Mouse (Mus musculus): Measurements from ENCODE around the gene Gimap3. TPM values are rescaled to one million over a fixed set of nuclear protein-coding genes. Genes with fewer than 3 reads are reported as not detected.

The Gimap3 gene
- polyA plus RNA-seq, 1 experiment from 2014 or later = not detected

- H3K9me3 ChIP-seq (ENCODE audit: control insufficient read depth, low read length) = no peaks in the 10 kb centered on the region
These were observed 23.3 kb downstream of the Gimap3 start for GRCm38 (mm10) chr6:48747091-48747966.

DNA sequence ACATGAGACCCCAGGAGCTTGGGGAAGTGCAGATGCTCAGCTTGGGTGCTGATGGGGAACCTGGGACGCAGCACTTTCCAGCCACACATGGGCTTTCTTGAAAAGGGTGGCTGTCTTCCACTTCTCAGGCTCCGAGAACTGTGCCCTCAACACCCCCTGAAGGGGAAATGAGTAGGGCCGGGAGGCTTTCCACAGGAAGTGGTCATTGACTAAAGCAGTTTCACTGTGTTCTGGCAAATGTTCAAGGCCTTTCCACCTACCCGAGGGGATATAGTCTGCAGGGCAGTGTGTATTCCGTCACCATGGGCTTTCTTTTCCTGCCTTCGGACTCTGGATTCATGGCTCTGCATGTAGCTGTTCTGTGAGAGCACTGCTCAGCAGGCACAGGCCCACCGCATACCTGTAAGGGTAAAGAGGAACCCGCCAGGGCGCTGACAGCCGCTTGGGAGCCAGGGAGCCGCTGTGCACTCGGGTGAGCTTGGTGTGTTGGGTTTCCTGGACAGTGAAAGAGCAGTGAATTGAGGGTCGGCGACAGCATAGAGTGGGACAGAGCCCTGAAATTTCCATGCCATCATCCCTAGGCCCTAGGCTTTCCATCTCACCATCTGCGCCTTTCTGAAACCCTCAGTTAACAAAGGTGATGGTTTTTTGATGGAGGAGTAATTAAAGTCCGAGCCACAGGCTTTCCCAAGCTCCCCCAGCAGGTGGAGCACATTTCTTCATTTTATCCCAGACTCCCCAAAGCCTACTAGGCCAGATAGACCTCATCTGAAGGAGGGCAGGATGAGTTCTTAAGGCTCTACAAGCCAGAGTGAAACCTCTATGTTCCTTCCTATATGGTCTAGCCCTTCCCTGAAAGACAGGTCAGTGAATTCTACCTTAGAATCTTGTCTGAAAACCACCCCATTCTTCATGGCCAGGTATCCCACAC lies 24.4 kb downstream of the Gimap3 start, which contains the start of gene Gimap5:
TSS of gene Gimap5 (plus strand) at position 239 of the 931 bp plus-strand sequence.
- Histone ChIP-seq H3K4me3 (ENCODE audit: low read length) (peak within 1 kb of the TSS; percentile 10; the same call in 1 of the 2 replicates), H3K9ac (ENCODE audit: low read depth, low read length) (no peak within 1 kb of the TSS; the same call in 1 of the 2 replicates), H3K4me1 (ENCODE audit: control insufficient read depth, insufficient read depth, low read length) (peaks cover 5% of the 10 kb centered on the region; the same call in 1 of the 2 replicates), H3K9me3 (ENCODE audit: control insufficient read depth, low read length) (no peaks in the 10 kb centered on the region), H3K27ac (ENCODE audit: low read depth, low read length) (peak within 1 kb of the TSS; percentile 70; the same call in 1 of the 2 replicates), H3K4me2 (replicated peaks; ENCODE audit: low read depth, low read length) (0 out of 2 replicates have a peak within 1 kb of the TSS, but pooled peaks have one; percentile 12), H3K27me3 (ENCODE audit: control insufficient read depth, insufficient read depth, low read length) (peaks cover 14% of the 10 kb centered on the region), H3K36me3 (ENCODE audit: control insufficient read depth, insufficient read depth, low read length) (no peaks in the 10 kb centered on the region)
- ATAC-seq (ENCODE audit: low FRiP score, low TSS enrichment) = no peak; the same call in 1 of the 2 replicates
- 48% methylated on average over 16 of the region's 16 CpGs for WGBS

More at GRCm38 (mm10) chr6:48747091-48747966, 23.3 kb downstream of the Gimap3 start:
- H3K27ac ChIP-seq (ENCODE audit: low read depth, low read length) = peak overlapping the region; percentile 42; the same call in 1 of the 2 replicates
- ATAC-seq (ENCODE audit: low FRiP score, low TSS enrichment) = no peak
- peaks cover 4% of the 10 kb centered on the region; the same call in 1 of the 2 replicates for H3K4me1 ChIP-seq (ENCODE audit: control insufficient read depth, insufficient read depth, low read length)
- peaks cover 10% of the 10 kb centered on the region for H3K27me3 ChIP-seq (ENCODE audit: control insufficient read depth, insufficient read depth, low read length)
- H3K4me3 ChIP-seq (ENCODE audit: low read length) = peak overlapping the region; percentile 10; the same call in 1 of the 2 replicates
- 43% methylated on average over 7 of the region's 7 CpGs for WGBS
- H3K36me3 ChIP-seq (ENCODE audit: control insufficient read depth, insufficient read depth, low read length) = no peaks in the 10 kb centered on the region
- no peak overlapping the region; the same call in 1 of the 2 replicates for H3K9ac ChIP-seq (ENCODE audit: low read depth, low read length)
- peak overlapping the region; percentile 12; the same call in 1 of the 2 replicates for H3K4me2 ChIP-seq (replicated peaks; ENCODE audit: low read depth, low read length)

- Histone ChIP-seq H3K4me1 (ENCODE audit: control insufficient read depth, insufficient read depth, low read length) (peaks cover 5% of the 10 kb centered on the region; the same call in 1 of the 2 replicates), H3K27ac (ENCODE audit: low read depth, low read length) (peak overlapping the region; percentile 38; the same call in 1 of the 2 replicates), H3K36me3 (ENCODE audit: control insufficient read depth, insufficient read depth, low read length) (no peaks in the 10 kb centered on the region), H3K4me2 (replicated peaks; ENCODE audit: low read depth, low read length) (no peak overlapping the region), H3K9ac (ENCODE audit: low read depth, low read length) (no peak overlapping the region), H3K9me3 (ENCODE audit: control insufficient read depth, low read length) (no peaks in the 10 kb centered on the region), H3K27me3 (ENCODE audit: control insufficient read depth, insufficient read depth, low read length) (peaks cover 14% of the 10 kb centered on the region), H3K4me3 (ENCODE audit: low read length) (no peak overlapping the region)
- WGBS = 70% methylated on average over 2 of the region's 2 CpGs
- no peak for ATAC-seq (ENCODE audit: low FRiP score, low TSS enrichment)
These were observed 25.2 kb downstream of the Gimap3 start for GRCm38 (mm10) chr6:48745490-48745889.

- no peaks in the 10 kb centered on the region for H3K36me3 ChIP-seq (ENCODE audit: control insufficient read depth, insufficient read depth, low read length)
- no peaks in the 10 kb centered on the region for H3K9me3 ChIP-seq (ENCODE audit: control insufficient read depth, low read length)
- peak; percentile 53 for ATAC-seq (ENCODE audit: low FRiP score, low TSS enrichment)
- H3K4me1 ChIP-seq (ENCODE audit: control insufficient read depth, insufficient read depth, low read length) = peaks cover 5% of the 10 kb centered on the region; the same call in 1 of the 2 replicates
- peaks cover 14% of the 10 kb centered on the region for H3K27me3 ChIP-seq (ENCODE audit: control insufficient read depth, insufficient read depth, low read length)
- peak overlapping the region; percentile 19; the same call in 1 of the 2 replicates for H3K27ac ChIP-seq (ENCODE audit: low read depth, low read length)
- WGBS = 3% methylated on average over 52 of the region's 52 CpGs
- H3K9ac ChIP-seq (ENCODE audit: low read depth, low read length) = peak overlapping the region; percentile 47
- peak overlapping the region; percentile 45 for H3K4me3 ChIP-seq (ENCODE audit: low read length)
- peak overlapping the region; percentile 75 for H3K4me2 ChIP-seq (replicated peaks; ENCODE audit: low read depth, low read length)
These were observed 28.0 kb downstream of the Gimap3 start for GRCm38 (mm10) chr6:48742422-48743351.

GRCm38 (mm10) chr6:48741711-48742206 lies 28.9 kb downstream of the Gimap3 start:
- H3K9ac ChIP-seq (ENCODE audit: low read depth, low read length) = no peak overlapping the region
- peak; percentile 53; the same call in 1 of the 2 replicates for ATAC-seq (ENCODE audit: low FRiP score, low TSS enrichment)
- no peak overlapping the region; the same call in 1 of the 2 replicates for H3K27ac ChIP-seq (ENCODE audit: low read depth, low read length)
- H3K4me3 ChIP-seq (ENCODE audit: low read length) = no peak overlapping the region
- H3K4me1 ChIP-seq (ENCODE audit: control insufficient read depth, insufficient read depth, low read length) = peaks cover 5% of the 10 kb centered on the region; the same call in 1 of the 2 replicates
- whole genome bisulfite sequencing = 14% methylated on average over 9 of the region's 9 CpGs
- H3K9me3 ChIP-seq (ENCODE audit: control insufficient read depth, low read length) = no peaks in the 10 kb centered on the region
- H3K36me3 ChIP-seq (ENCODE audit: control insufficient read depth, insufficient read depth, low read length) = no peaks in the 10 kb centered on the region
- peak overlapping the region; percentile 75; the same call in 1 of the 2 replicates for H3K4me2 ChIP-seq (replicated peaks; ENCODE audit: low read depth, low read length)
- peaks cover 14% of the 10 kb centered on the region for H3K27me3 ChIP-seq (ENCODE audit: control insufficient read depth, insufficient read depth, low read length)

DNA sequence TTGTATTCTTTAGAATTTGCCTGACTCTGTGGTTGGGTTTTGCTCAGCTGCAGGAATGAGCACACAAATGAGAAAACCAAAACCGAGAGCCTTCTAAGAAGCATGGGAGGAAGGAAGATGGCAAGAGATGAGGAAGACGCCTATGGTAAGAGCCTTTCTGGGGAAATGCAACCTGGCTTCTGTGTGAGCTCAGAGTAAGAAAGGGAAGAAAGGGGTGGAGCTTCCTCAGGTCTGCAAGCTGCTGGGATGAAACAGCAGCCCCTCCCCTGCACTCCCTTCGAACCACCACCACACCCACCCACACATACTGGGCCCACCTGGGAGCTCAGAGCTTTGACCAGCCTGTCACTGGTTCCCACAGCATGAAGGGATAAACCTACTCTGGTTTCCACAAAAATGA lies 29.4 kb downstream of the Gimap3 start:
- Histone ChIP-seq H3K4me3 (ENCODE audit: low read length) (no peak overlapping the region), H3K9ac (ENCODE audit: low read depth, low read length) (no peak overlapping the region), H3K27me3 (ENCODE audit: control insufficient read depth, insufficient read depth, low read length) (peaks cover 14% of the 10 kb centered on the region), H3K4me2 (replicated peaks; ENCODE audit: low read depth, low read length) (peak overlapping the region; percentile 3; the same call in 1 of the 2 replicates), H3K4me1 (ENCODE audit: control insufficient read depth, insufficient read depth, low read length) (peaks cover 5% of the 10 kb centered on the region; the same call in 1 of the 2 replicates), H3K36me3 (ENCODE audit: control insufficient read depth, insufficient read depth, low read length) (no peaks in the 10 kb centered on the region), H3K9me3 (ENCODE audit: control insufficient read depth, low read length) (no peaks in the 10 kb centered on the region), H3K27ac (ENCODE audit: low read depth, low read length) (no peak overlapping the region)
- ATAC-seq (ENCODE audit: low FRiP score, low TSS enrichment) = 0 out of 2 replicates have a peak, but pooled peaks have one; percentile 22
- 29% methylated on average over 3 of the region's 3 CpGs for WGBS

DNA sequence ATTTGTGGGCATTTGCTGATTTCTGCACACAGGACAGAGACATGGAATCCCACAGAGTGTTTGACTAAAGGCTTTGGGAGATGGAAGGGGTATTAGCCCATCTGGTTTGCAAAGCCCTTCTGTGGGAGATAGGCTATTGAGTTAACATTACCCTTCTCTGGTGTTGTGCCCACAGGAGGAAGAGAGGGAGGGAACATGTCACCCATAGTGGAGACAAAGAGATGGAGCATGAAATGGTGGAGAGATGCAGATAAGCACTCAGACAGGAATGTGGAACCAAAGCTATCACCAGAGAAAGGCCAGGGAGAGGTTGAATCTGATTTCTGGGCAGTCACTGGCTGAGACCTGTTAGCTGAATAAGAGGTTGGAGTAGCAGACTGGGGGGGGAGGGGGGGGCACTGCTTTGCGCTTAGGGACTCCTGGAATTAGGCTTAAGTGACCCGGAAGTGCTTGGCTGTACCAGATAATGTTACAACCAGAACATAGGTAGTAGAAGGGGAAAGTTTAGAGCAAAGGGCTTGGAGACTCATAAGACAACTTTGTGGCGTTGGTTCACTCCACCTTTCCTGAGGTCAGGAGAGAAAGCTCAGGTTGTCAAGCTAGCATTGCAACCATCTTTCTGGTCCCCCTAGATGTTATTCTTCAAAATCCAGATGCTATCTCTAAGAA lies 30.0 kb downstream of the Gimap3 start:
- WGBS = 74% methylated on average over 3 of the region's 3 CpGs
- Histone ChIP-seq H3K9me3 (ENCODE audit: control insufficient read depth, low read length) (no peaks in the 10 kb centered on the region), H3K27ac (ENCODE audit: low read depth, low read length) (peak overlapping the region; percentile 24; the same call in 1 of the 2 replicates), H3K9ac (ENCODE audit: low read depth, low read length) (peak overlapping the region; percentile 23; the same call in 1 of the 2 replicates), H3K4me2 (replicated peaks; ENCODE audit: low read depth, low read length) (peak overlapping the region; percentile 19; the same call in 1 of the 2 replicates), H3K36me3 (ENCODE audit: control insufficient read depth, insufficient read depth, low read length) (no peaks in the 10 kb centered on the region), H3K4me1 (ENCODE audit: control insufficient read depth, insufficient read depth, low read length) (peaks cover 5% of the 10 kb centered on the region; the same call in 1 of the 2 replicates), H3K27me3 (ENCODE audit: control insufficient read depth, insufficient read depth, low read length) (peaks cover 14% of the 10 kb centered on the region), H3K4me3 (ENCODE audit: low read length) (no peak overlapping the region)
- no peak for ATAC-seq (ENCODE audit: low FRiP score, low TSS enrichment)

Data from kidney, embryonic 14.5 days (tissue).